Mouse (Mus musculus): ENCODE measurements around the gene Ubn1. TPM values are rescaled to one million over a fixed set of nuclear protein-coding genes. Genes with fewer than 3 reads are reported as not detected.

Ubn1 gene
- polyA plus RNA-seq (2014; fragmentation: Nextera tagmentation; extraction: Ambion mirVana) = 24.0 and 24.2 TPM in 2 replicates

DNA sequence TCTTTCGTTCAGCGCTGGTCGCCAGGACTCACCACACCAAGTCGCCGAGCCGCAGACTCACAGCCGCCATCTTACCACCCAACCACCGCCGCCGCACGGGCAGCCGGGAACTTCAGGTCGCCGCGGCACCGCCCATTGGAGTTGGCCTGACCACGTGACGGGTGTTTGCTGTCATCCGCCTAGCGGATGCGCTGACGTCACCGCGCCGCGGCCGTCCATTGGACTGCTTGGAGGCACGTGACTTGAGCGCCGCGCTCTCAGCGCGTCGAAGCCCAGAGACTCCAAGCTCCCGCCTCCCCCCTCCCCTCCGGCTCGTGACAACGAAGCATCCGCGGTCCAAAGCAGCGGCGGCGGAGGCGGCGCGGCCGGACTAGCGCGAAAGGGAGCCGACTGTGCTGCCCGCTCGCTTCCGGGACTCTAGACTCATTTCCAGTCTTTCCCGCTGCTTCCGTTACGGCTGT, at the start of gene Ubn1, which contains the start of gene Glyr1:
Gene Ubn1 (plus strand): TSS at position 284 of the 461 bp plus-strand sequence.
Gene Glyr1 (minus strand): TSS at position 90 of the 461 bp plus-strand sequence.
- Histone ChIP-seq H3K36me3 (ENCODE audit: control insufficient read depth, insufficient read depth, low read length) (peaks cover 42% of the 10 kb centered on the region), H3K9ac (ENCODE audit: low read depth, low read length) (peak within 1 kb of the TSS; percentile 93), H3K27me3 (replicated peaks; ENCODE audit: control insufficient read depth, insufficient read depth, low read length) (no peaks in the 10 kb centered on the region), H3K4me2 (ENCODE audit: low read depth, low read length) (peak within 1 kb of the TSS; percentile 86), H3K27ac (replicated peaks; ENCODE audit: low read depth, low read length) (peak within 1 kb of the TSS; percentile 98), H3K4me1 (ENCODE audit: control insufficient read depth, insufficient read depth, low read length) (peaks cover 16% of the 10 kb centered on the region), H3K4me3 (ENCODE audit: low read depth, low read length) (peak within 1 kb of the TSS; percentile 86), H3K9me3 (ENCODE audit: control insufficient read depth, low read length) (no peaks in the 10 kb centered on the region)
- DNase-seq (ENCODE audit: low spot score) (peak; percentile 100), ATAC-seq (ENCODE audit: low read depth) (peak; percentile 99)
- WGBS = 0% methylated on average over 20 of the region's 56 CpGs

DNA sequence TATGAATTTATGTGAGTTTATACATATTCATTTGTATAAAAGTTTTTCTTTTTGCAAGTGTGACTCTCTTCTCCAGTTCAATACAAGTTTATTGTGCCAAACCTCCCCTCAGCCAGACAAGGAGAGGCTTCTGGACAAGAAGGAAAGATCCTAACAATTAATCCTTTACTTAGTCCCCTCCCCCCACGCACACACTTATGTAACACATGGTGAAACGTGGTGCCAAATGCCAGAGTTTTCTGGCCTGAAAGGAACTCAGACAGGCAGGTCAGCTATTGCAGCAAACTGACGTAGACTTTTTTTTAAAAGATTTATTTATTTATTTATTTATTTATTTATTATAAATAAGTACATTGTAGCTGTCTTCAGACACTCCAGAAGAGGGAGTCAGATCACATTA, 49.2 kb upstream of the Ubn1 start:
- no peak for DNase-seq (ENCODE audit: low spot score)
- 60% methylated on average over 3 of the region's 3 CpGs for whole genome bisulfite sequencing
- H3K4me3 ChIP-seq (ENCODE audit: low read depth, low read length) = no peak overlapping the region
- H3K27me3 ChIP-seq (replicated peaks; ENCODE audit: control insufficient read depth, insufficient read depth, low read length) = no peaks in the 10 kb centered on the region
- H3K4me1 ChIP-seq (ENCODE audit: control insufficient read depth, insufficient read depth, low read length) = no peaks in the 10 kb centered on the region
- no peak overlapping the region for H3K27ac ChIP-seq (replicated peaks; ENCODE audit: low read depth, low read length)
- no peak overlapping the region for H3K4me2 ChIP-seq (ENCODE audit: low read depth, low read length)
- no peak overlapping the region for H3K9ac ChIP-seq (ENCODE audit: low read depth, low read length)
- H3K36me3 ChIP-seq (ENCODE audit: control insufficient read depth, insufficient read depth, low read length) = no peaks in the 10 kb centered on the region
- ATAC-seq (ENCODE audit: low read depth) = no peak
- H3K9me3 ChIP-seq (ENCODE audit: control insufficient read depth, low read length) = no peaks in the 10 kb centered on the region

DNA sequence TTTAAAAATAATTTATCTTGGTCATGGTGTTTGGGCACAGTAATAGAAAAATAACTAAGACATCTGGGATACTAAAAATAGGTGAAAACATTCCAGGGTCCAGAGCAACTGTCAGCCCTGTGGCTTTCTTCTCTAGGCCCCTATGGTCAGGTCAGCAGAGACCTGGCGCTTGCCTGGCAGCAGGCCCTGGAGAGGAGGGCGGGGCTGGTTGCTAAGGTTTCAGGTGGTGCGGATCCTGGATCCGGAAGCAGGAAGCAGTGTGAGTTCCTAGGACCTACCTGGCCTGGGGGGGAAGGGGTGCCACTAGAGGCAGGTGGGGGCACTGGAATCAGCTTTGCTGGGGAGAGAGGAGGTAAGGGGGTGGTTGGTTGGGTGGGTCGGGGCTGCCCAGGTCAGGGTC, 42.8 kb upstream of the Ubn1 start, which contains the start of gene Smim22:
Gene Smim22 (plus strand): TSS at position 222 of the 400 bp plus-strand sequence.
- peak; percentile 67; the same call in 1 of the 2 replicates for ATAC-seq (ENCODE audit: low read depth)
- Histone ChIP-seq H3K4me1 (ENCODE audit: control insufficient read depth, insufficient read depth, low read length) (no peaks in the 10 kb centered on the region), H3K4me3 (ENCODE audit: low read depth, low read length) (no peak within 1 kb of the TSS), H3K36me3 (ENCODE audit: control insufficient read depth, insufficient read depth, low read length) (0 out of 2 replicates have a peak, but pooled peaks cover 4% of the 10 kb centered on the region), H3K9me3 (ENCODE audit: control insufficient read depth, low read length) (no peaks in the 10 kb centered on the region), H3K27ac (replicated peaks; ENCODE audit: low read depth, low read length) (no peak within 1 kb of the TSS), H3K9ac (ENCODE audit: low read depth, low read length) (no peak within 1 kb of the TSS; the same call in 1 of the 2 replicates), H3K4me2 (ENCODE audit: low read depth, low read length) (0 out of 2 replicates have a peak within 1 kb of the TSS, but pooled peaks have one; percentile 15), H3K27me3 (replicated peaks; ENCODE audit: control insufficient read depth, insufficient read depth, low read length) (no peaks in the 10 kb centered on the region)
- WGBS = 44% methylated on average over 5 of the region's 5 CpGs
- DNase-seq (ENCODE audit: low spot score) = peak; percentile 34

DNA sequence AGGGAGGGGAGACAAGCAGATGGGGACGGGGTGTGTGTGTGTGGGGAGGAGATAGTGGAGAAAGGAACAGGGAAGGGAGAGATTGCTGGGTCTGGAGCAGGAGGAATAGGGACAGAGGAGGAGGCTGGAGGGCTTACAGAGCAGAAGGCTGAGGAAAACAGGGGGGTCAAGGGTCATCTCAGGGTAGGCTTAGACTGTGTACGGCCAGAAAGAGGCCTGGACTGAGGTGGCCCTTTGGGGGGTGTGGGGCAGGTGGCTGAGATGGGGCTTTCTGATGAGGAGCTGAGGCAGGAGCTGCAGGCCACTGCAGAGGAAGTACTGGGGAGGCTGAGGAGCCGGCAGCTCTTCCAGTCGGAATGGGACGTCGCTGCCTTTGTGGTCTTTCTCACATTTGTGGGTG, 42.4 kb upstream of the Ubn1 start:
- Histone ChIP-seq H3K4me3 (ENCODE audit: low read depth, low read length) (no peak overlapping the region), H3K27ac (replicated peaks; ENCODE audit: low read depth, low read length) (no peak overlapping the region), H3K9ac (ENCODE audit: low read depth, low read length) (no peak overlapping the region; the same call in 1 of the 2 replicates), H3K36me3 (ENCODE audit: control insufficient read depth, insufficient read depth, low read length) (0 out of 2 replicates have a peak, but pooled peaks cover 4% of the 10 kb centered on the region), H3K4me1 (ENCODE audit: control insufficient read depth, insufficient read depth, low read length) (no peaks in the 10 kb centered on the region), H3K4me2 (ENCODE audit: low read depth, low read length) (0 out of 2 replicates have a peak overlapping the region, but pooled peaks have one; percentile 15), H3K9me3 (ENCODE audit: control insufficient read depth, low read length) (no peaks in the 10 kb centered on the region), H3K27me3 (replicated peaks; ENCODE audit: control insufficient read depth, insufficient read depth, low read length) (no peaks in the 10 kb centered on the region)
- ATAC-seq (ENCODE audit: low read depth) (peak; percentile 7; the same call in 1 of the 2 replicates), DNase-seq (ENCODE audit: low spot score) (no peak)
- WGBS = 42% methylated on average over 5 of the region's 6 CpGs

DNA sequence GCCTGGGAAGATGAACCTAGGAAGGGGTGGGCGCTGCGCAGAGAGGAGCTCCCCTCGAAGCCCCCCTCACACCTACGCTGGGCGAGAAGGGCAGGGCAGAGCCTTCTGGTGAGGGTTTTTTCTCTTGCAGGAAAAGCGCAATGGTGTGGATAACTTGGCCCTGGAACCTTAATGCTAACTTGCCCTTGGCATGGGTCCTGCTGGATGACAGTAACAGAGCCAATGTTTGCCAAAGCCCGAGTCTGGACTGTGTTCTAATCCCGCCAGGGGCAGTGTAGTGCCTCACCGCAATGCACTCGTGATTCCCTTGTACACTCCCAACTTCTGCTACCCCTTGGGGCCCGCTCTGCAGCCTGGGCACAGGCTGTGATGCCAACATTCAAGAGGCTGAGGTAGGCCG, 41.8 kb upstream of the Ubn1 start:
- 0 out of 2 replicates have a peak, but pooled peaks cover 4% of the 10 kb centered on the region for H3K36me3 ChIP-seq (ENCODE audit: control insufficient read depth, insufficient read depth, low read length)
- no peak overlapping the region for H3K9ac ChIP-seq (ENCODE audit: low read depth, low read length)
- H3K4me2 ChIP-seq (ENCODE audit: low read depth, low read length) = no peak overlapping the region
- no peak overlapping the region for H3K4me3 ChIP-seq (ENCODE audit: low read depth, low read length)
- no peak for DNase-seq (ENCODE audit: low spot score)
- no peaks in the 10 kb centered on the region for H3K4me1 ChIP-seq (ENCODE audit: control insufficient read depth, insufficient read depth, low read length)
- no peaks in the 10 kb centered on the region for H3K27me3 ChIP-seq (replicated peaks; ENCODE audit: control insufficient read depth, insufficient read depth, low read length)
- no peaks in the 10 kb centered on the region for H3K9me3 ChIP-seq (ENCODE audit: control insufficient read depth, low read length)
- H3K27ac ChIP-seq (replicated peaks; ENCODE audit: low read depth, low read length) = no peak overlapping the region
- WGBS = 79% methylated on average over 12 of the region's 12 CpGs
- no peak for ATAC-seq (ENCODE audit: low read depth)

DNA sequence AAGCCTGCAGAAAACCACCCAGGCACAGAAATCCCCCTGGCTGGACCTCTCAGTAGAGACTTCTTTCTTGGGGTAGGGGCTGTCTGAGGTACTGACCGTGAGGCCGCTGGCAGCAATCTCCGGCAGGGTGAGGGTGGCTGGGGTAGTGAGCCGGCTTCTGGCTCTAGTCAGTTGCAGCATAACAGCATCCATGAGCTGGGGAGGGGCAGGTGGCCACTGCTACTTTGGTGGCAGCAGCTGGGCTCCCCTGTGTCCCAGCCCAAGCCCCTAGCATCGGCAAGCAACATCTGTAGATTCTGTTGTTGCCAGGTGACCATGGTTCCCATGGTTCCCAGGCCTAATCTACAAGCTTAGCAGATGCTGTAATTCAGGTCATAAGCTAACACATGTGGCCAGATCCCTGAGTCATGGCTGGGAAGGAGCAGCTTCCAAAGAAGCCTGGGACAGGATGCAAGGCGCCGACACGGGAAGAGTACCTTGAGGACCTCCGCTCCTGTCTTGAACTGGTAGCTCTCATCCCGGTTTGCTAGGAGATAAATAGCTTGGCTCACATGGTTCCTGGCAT, 39.4 kb upstream of the Ubn1 start:
- no peak for DNase-seq (ENCODE audit: low spot score)
- Histone ChIP-seq H3K4me3 (ENCODE audit: low read depth, low read length) (no peak overlapping the region), H3K9me3 (ENCODE audit: control insufficient read depth, low read length) (no peaks in the 10 kb centered on the region), H3K27me3 (replicated peaks; ENCODE audit: control insufficient read depth, insufficient read depth, low read length) (no peaks in the 10 kb centered on the region), H3K27ac (replicated peaks; ENCODE audit: low read depth, low read length) (no peak overlapping the region), H3K4me2 (ENCODE audit: low read depth, low read length) (no peak overlapping the region), H3K9ac (ENCODE audit: low read depth, low read length) (no peak overlapping the region), H3K36me3 (ENCODE audit: control insufficient read depth, insufficient read depth, low read length) (peaks cover 17% of the 10 kb centered on the region), H3K4me1 (ENCODE audit: control insufficient read depth, insufficient read depth, low read length) (no peaks in the 10 kb centered on the region)
- ATAC-seq (ENCODE audit: low read depth) = no peak
- WGBS = 87% methylated on average over 10 of the region's 10 CpGs

DNA sequence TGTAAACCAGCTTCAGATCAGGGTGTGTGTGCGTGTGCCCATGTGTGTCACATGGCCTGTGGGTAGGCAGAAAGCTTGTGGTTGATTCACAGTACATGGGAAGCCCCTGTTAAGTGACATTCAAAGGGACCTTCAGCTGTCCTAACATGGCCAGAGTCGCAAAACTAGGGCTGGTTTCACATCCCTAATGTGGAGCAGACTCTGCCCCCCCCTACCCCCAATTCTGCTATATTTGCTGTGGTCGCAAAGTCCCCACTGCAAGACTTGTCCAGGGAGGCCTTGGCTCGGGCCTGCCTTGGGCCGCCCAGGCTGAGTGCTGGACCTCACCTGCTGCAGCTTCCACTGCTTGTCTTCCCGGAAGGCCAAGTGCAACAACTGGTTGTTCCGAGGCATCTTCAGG, 38.6 kb upstream of the Ubn1 start:
- Histone ChIP-seq H3K4me1 (ENCODE audit: control insufficient read depth, insufficient read depth, low read length) (no peaks in the 10 kb centered on the region), H3K36me3 (ENCODE audit: control insufficient read depth, insufficient read depth, low read length) (peaks cover 25% of the 10 kb centered on the region), H3K4me2 (ENCODE audit: low read depth, low read length) (no peak overlapping the region), H3K9ac (ENCODE audit: low read depth, low read length) (no peak overlapping the region), H3K27me3 (replicated peaks; ENCODE audit: control insufficient read depth, insufficient read depth, low read length) (no peaks in the 10 kb centered on the region), H3K9me3 (ENCODE audit: control insufficient read depth, low read length) (no peaks in the 10 kb centered on the region), H3K4me3 (ENCODE audit: low read depth, low read length) (no peak overlapping the region), H3K27ac (replicated peaks; ENCODE audit: low read depth, low read length) (no peak overlapping the region)
- ATAC-seq (ENCODE audit: low read depth) = no peak
- no peak for DNase-seq (ENCODE audit: low spot score)
- WGBS = 88% methylated on average over 7 of the region's 7 CpGs

DNA sequence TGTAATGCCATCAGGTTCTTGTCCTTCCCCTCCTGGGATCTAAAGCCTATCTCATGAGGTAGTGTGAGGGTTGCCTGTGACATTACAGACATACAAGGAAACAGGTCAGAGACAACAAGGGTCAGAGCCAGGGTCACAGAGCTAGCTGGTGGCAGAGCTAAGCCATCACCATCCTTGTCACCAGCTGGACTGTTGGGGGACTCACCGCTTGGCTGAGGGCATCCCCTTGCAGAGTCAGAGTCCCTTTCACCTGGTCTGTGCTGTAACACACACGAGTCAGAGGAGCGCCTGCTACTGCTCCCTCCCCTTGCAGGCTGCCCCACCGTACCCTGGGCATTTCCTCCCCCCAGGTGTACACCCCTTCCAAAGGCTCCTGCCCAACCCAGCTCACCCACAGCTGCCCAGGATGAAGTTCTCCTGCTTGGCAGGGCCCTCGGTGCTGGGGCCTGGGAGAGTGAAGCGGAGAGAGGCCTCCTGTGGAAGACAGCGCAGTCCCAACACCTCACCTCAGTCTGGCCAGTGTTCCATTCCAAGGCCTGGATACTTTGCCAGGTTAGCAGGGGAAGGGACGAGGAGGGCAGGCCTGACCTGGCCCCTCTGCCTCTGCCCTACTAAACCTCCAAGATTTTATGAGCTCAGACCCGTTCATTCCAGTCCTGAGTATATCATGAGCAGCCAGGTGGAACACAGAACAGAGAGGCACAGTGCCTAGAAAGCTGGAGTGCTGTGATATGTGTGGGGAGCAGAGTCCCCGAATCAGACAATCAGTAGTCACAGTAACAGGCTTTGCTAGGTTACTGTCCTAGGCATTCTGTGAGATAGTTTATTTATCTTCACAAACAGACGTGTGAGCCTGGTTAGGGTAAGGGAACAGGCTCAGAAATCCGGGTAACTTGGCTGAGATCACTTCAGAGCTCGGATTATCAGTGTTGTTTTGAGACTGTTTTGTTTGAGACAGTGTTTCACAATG, 37.5 kb upstream of the Ubn1 start:
- H3K36me3 ChIP-seq (ENCODE audit: control insufficient read depth, insufficient read depth, low read length) = peaks cover 36% of the 10 kb centered on the region
- no peaks in the 10 kb centered on the region for H3K9me3 ChIP-seq (ENCODE audit: control insufficient read depth, low read length)
- H3K4me1 ChIP-seq (ENCODE audit: control insufficient read depth, insufficient read depth, low read length) = no peaks in the 10 kb centered on the region
- H3K4me3 ChIP-seq (ENCODE audit: low read depth, low read length) = peak overlapping the region; percentile 67
- peak overlapping the region; percentile 70 for H3K9ac ChIP-seq (ENCODE audit: low read depth, low read length)
- ATAC-seq (ENCODE audit: low read depth) (no peak), DNase-seq (ENCODE audit: low spot score) (no peak)
- H3K27me3 ChIP-seq (replicated peaks; ENCODE audit: control insufficient read depth, insufficient read depth, low read length) = no peaks in the 10 kb centered on the region
- peak overlapping the region; percentile 50; the same call in 1 of the 2 replicates for H3K27ac ChIP-seq (replicated peaks; ENCODE audit: low read depth, low read length)
- H3K4me2 ChIP-seq (ENCODE audit: low read depth, low read length) = peak overlapping the region; percentile 74
- 47% methylated on average over 11 of the region's 13 CpGs for WGBS

Measured in embryonic facial prominence, embryonic 14.5 days (tissue).